Mouse (Mus musculus) C2C12 (cell line): Measurements from ENCODE around the gene Grm8.

Source experiments
- CTCF ChIP-seq: IDR thresholded peaks from one replicate; pipeline ENCODE4 v1.5.1; 2011; ENCODE audit not compliant: control insufficient read depth, insufficient read depth, insufficient read length
- MYOG ChIP-seq: IDR thresholded peaks from one replicate; pipeline ENCODE4 v1.6.1; 2011; ENCODE audit not compliant: control insufficient read depth, insufficient read length; ENCODE audit errors: extremely low read depth
- USF1 ChIP-seq: IDR thresholded peaks from one replicate; pipeline ENCODE4 v1.6.1; 2011; ENCODE audit warnings: low read depth, mild to moderate bottlenecking, control low read depth, moderate library complexity

- TF ChIP-seq CTCF (no peak), MYOG (no peak), USF1 (no peak)
Measured at GRCm38 (mm10) chr6:28142332-28142731, 7.4 kb upstream of the Grm8 start.
